Mouse (Mus musculus): Measurements from ENCODE around the gene Pabpn1l. TPM values are rescaled to one million over a fixed set of nuclear protein-coding genes. Genes with fewer than 3 reads are reported as not detected.
A peak's percentile ranks its signal among the peaks of the same experiment; 100 is the strongest.
"Not testable (repeated sequence)": the region's sequence is repeated elsewhere in the genome, so short reads cannot be mapped to it uniquely, and the experiment has no call there.

Pabpn1l gene
- total RNA-seq, 2 experiments from 2014 or later: not detected

DNA sequence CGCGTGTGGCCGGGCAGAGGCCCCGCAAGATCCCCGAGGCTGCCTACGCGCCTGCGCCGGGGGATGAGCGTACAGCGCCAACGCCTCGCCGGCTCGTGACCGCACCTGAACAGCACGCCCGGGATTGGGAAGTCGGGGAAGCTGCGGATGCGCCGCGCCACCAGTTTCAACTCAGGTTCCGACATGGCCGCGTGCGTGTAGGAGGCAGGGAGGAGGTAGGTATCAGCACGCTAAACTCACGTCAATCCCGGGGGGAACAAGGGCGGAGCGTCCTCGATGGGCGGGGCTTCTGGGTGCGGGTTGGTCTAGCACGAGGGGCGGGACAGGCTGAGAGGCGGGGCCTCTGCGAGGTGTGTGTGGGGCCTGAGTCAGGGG lies 45.9 kb downstream of the Pabpn1l start, which contains the start of gene Aprt:
Gene Aprt (minus strand): TSS at position 262 of the 375 bp plus-strand sequence.
- peak; percentile 74 to 88 for DNase-seq (ENCODE audit: low spot score in 2 of 2)

DNA sequence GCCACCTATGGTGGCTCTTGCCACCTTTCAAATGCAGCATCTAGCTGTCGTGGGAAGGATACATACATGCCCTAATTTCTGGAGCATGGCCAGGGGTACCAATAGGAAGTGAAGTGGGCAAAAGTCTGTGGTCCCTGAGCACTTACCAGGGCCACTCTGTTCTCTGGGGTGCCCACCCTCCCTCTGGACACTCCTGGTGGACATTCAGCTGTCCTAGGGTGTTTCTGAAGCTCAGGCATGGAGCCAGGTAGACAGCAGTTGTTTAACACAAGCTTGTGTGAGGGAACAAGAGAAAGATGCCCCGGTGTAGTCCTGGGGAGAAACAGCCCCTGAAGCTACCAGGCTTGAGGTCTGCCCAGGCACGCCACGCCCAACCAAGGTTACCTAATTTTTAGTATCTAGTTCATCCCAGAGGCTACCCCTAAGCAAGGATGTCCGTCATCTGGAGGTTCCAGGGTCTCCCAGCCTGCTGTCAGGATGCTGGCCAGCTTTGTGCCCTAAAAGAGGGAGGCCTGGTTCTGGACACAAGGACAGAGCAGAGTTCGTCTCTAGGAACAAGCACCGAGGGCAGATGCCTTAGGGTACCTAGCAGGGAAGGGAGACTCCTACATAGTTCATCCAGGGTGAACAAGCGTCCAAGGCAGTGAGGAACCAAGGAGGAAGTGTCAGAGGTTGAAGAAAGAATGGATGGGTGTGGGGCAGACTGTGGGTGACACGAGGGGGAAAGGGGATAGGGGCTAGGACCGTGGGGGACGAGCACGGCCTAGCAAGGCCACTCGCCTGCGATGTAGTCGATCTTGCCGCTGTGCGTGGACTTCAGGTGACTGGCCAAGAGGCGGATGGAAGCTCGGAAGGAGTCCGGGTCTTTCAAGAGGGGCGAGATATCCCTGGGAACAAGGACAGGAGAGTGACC lies 46.5 kb downstream of the Pabpn1l start:
- no peak for DNase-seq (ENCODE audit: low spot score in 2 of 2)

DNA sequence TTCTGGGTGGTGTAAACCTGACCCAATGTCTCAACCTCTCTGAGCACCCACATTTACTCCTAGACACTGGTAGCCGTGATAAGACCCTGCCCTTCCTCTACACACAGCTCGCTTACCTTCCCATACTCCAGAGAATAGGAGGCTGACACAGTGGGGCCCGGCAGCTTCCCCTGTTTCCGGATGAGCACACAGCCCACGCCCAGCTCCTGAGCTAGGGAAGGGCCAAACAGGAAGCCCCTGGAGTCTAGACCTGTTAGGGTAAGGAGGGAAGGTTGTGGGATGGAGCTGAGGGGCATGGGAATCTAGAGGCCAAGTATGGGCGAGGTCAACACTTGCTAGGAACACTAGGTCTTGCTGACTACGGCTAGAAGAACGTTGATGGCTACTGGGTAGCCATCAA lies 47.3 kb downstream of the Pabpn1l start:
- DNase-seq (ENCODE audit: low spot score in 2 of 2): no peak

DNA sequence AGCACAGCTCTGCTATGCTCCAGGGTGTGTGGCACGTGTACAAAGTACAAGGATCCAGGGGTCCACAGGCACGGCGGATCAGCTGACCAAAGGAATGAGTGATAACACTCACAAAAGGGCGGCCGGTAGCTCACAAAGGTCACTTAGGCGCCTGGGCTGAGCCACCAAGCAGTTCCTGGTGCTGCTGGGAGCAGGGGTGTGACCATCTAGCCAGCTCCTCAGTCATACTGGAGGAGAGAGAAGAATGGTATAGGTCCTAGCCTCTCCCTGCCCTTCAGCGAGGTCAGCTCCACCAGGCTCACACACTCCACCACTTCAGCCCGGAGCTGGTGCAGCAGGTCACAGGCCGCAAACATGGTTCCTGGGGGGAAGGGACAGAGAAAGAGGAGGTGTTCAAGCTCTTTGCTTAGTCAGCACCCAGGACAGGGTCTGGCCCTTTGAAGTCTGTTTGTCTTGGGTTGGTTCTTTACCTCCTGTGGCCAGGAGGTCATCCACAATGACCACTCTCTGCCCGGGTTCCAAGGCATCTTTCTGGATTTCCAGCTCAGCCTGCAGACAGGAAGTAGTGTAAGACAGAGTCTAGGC lies 47.8 kb downstream of the Pabpn1l start:
- no peak for DNase-seq (ENCODE audit: low spot score in 2 of 2)

DNA sequence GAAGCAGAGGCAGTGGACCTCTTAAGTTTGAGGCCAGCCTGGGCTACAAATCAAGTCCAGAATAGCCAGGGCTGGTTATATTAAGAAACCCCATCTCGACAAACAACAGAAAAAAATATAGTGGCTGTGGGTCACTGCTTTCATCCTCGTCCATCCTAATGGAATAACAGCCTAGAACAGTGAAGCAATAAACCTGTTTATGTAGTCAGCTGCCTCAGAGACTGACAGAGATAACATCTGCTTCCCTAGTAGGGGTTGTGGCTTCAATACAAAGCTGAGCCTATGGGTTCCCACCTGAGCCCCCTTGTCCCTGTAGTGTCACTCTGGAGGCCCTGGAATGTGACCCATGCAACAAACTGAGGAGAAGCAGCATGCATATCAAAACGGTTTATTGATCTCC lies 48.3 kb downstream of the Pabpn1l start:
- no peak for DNase-seq (ENCODE audit: low spot score in 2 of 2)

DNA sequence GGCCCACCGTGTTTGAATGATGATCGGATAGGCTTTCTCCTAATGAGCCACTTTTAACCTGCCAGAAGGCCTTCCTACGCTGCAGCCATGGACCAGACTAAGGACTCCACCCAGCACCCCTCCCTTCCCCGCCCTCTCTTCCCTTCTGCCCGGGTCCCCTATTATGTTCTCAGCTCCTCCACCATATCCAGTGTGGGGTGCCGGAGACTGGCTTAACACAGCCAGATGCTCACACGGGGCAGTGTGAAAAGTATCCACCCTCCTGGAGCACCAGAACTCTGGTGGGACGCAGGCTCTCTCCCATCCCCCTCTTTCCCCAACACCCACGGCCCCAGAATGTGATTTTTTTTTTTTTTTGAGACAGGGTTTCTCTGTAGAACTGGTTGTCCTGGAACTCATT lies 49.0 kb downstream of the Pabpn1l start:
- no peak for DNase-seq (ENCODE audit: low spot score in 2 of 2)

DNA sequence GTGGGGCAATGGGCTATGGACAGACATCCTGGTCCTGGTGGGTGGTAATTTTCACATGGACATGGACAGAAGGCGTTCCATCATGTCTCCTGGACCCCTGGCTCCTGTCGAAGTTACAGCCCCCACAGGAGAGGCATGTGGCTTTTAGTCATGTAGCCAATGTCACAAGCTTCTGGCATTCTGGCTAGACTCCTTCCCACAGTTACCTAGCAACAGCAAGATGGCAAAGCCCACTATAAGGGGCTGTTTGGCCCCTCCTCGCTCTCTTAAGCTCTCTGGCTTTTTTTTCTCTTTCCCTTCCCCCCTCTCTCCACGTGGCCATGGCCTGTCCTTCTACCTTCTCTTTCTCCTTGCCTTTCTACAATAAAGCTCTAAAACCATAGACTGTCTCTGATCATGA lies 49.4 kb downstream of the Pabpn1l start:
- DNase-seq (ENCODE audit: low spot score in 2 of 2): not testable (repeated sequence)

DNA sequence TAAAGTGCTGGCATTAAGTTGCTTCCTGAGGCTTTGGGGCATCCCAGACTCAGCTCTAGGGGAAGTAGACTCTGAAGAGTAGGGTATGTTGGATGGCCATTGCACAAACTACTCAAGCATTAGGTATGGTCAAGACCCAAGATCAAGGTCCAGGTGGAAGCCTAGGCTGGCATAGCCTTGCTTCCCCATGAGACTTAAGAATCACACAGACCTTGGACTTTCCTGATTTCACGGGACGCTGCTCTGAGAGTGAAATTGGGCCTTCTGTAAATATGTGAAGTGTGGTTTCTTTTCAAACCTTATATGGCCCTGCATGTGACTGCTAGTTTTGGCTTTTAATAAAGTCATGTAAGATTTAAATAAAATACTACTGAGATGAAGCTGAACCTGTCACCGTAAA lies 49.8 kb downstream of the Pabpn1l start:
- no peak for DNase-seq (ENCODE audit: low spot score in 2 of 2)

DNA sequence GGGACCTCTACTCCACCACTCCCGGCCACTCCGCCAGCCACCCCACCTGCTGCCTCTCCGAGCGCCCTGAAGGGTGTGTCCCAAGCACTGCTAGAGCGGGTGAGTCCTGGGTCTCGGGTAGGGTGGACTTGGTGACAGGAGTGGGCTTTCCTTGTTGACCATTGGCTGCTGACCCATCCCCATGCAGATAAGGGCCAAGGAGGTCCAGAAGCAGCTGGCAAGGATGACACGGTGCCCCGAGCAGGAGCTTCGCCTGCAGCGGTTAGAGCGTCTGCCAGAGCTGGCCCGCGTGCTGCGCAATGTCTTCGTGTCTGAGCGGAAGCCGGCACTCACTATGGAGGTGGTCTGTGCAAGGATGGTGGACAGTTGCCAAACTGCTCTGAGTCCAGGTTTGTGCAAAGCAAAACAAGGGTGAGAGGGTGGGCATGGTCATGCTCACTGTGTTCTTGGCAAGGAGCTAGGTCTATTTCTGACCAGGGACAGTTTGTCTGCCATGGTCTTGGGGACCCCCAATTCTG lies 50.7 kb downstream of the Pabpn1l start:
- no peak for DNase-seq (ENCODE audit: low spot score in 2 of 2)

DNA sequence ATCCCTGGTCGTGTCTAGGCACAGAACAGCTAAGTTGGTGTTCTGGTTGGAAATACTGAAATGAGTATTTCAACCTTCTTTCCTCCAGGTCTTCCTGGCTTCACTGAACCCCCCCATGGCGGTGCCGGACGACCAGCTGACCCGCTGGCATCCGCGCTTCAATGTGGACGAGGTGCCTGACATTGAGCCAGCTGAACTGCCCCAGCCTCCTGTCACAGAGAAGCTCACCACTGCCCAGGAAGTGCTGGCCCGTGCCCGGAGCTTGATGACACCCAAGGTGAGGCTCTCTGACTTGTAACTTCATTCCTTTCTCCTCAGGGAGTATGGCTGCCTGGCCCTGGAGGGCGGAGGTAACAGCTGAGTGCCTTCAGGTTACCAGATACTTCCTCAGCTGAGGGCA lies 51.4 kb downstream of the Pabpn1l start:
- no peak for DNase-seq (ENCODE audit: low spot score in 2 of 2)

DNA sequence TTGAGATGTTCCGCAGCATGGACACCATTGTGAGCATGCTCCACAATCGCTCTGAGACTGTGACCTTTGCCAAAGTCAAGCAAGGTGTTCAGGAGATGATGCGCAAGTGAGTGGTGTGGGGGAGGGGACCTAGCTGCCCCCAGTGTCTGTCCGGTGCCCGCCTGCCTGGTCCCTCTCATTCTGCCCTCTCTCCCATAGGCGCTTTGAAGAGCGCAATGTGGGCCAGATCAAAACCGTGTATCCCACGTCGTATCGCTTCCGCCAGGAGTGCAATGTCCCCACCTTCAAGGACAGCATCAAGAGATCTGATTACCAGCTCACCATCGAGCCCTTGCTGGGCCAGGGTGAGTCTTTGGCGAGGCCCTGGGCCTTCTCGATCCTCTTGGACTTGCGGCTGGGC lies 52.5 kb downstream of the Pabpn1l start:
- no peak for DNase-seq (ENCODE audit: low spot score in 2 of 2)

Small RNAs within 50 kb of the gene (microRNA-seq; reads per million reads assigned to microRNA genes)
- not detected for gene Mir6396

Other genes starting within 250 kb of the Pabpn1l start
- gene Zc3h18, start 246.1 kb downstream of the Pabpn1l start, total RNA-seq (2021): 10 to 100 TPM; 37.2 to 42.8 TPM
- not detected for gene Il17c, start 200.7 kb downstream of the Pabpn1l start, total RNA-seq (2021)
- gene Cyba, start 189.8 kb downstream of the Pabpn1l start, total RNA-seq (2021): 10 to 100 TPM; 51.7 to 64.2 TPM
- gene Mvd, start 179.3 kb downstream of the Pabpn1l start, total RNA-seq (2021): 10 to 100 TPM; 14.7 to 18.4 TPM
- 1 to 10 TPM; 4.9 to 7.7 TPM for gene Snai3, start 162.0 kb downstream of the Pabpn1l start, total RNA-seq (2021)
- 10 to 100 TPM; 36.9 to 40.1 TPM for gene Rnf166, start 146.7 kb downstream of the Pabpn1l start, total RNA-seq (2021)
- gene Ctu2, start 146.6 kb downstream of the Pabpn1l start, total RNA-seq (2021): 10 to 100 TPM; 18.3 to 18.9 TPM
- gene Piezo1, start 71.4 kb downstream of the Pabpn1l start, total RNA-seq (2021): 10 to 100 TPM; 51.5 to 54.6 TPM
- 10 to 100 TPM; 14.7 to 17.1 TPM for gene Cdt1, start 54.7 kb downstream of the Pabpn1l start, total RNA-seq (2021)
- gene Aprt, start 45.8 kb downstream of the Pabpn1l start, total RNA-seq (2021): 10 to 100 TPM; 37.0 to 40.0 TPM
- gene Galns, start 11.3 kb downstream of the Pabpn1l start, total RNA-seq (2021): 10 to 100 TPM in 1 of 2 experiments, 1 to 10 TPM in 1; 9.7 to 10.3 TPM
- gene Trappc2l, start 11.1 kb downstream of the Pabpn1l start, total RNA-seq (2021): 10 to 100 TPM; 45.6 to 49.6 TPM
- gene Cbfa2t3, start 76.4 kb upstream of the Pabpn1l start, total RNA-seq (2021): 10 to 100 TPM; 18.9 TPM
- 10 to 100 TPM; 15.4 to 18.8 TPM for gene Acsf3, start 152.7 kb upstream of the Pabpn1l start, total RNA-seq (2021)
- 10 to 100 TPM; 54.8 to 65.3 TPM for gene Cdh15, start 225.2 kb upstream of the Pabpn1l start, total RNA-seq (2021)